Mouse (Mus musculus) duodenum, adult 2 months (tissue): Measurements from ENCODE around the gene Ttn. TPM values are rescaled to one million over a fixed set of nuclear protein-coding genes. Genes with fewer than 3 reads are reported as not detected.

Source experiments
- polyA plus RNA-seq: library from polyadenylated mRNA; depleted of rRNA; stranded (reverse); fragments of >200 nt; gene quantifications from 2 replicates; pipeline ENCODE4 v1.2.3, GENCODE M21; 2012; ENCODE audit warnings: low replicate concordance; rRNA removed

The Ttn gene
- not detected in 2 replicates for polyA plus RNA-seq

DNA sequence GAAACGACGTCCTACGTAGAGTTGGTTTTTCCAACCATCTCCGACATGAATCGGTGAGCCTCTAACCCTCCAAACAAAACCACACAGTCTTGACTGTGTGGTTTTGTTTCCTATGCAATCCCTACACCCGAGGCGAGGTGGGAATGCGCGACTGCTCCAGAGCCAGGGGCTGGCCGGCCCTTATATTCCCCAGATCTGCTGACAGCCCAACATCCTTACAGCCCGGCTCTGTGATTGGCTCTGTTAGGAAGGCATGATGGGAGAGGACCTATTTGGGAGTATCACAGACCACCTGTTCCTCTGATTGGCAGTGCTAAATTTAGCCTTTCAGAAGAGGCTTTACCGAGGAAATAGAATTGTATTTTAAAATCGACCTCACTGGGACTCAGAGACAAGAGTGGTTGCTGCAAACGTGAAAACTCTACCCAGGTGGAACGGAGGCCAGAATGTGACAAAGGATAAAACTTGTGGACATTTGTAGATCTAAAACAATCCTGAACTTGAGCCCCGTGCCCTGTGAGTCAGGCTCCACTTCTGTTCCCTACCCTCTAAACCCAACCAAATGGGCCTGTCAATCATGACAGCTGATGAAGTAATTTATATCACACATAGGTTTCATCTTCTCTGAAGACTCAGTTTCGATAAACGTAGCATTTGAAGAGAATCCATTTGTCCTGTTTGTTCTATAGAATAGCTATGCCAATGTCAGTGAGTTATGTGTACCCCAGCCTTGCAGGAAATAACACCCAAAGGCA, at the start of gene Ttn:
Gene Ttn, minus strand, starts transcription at position 157 of the 755 bp plus-strand sequence.

DNA sequence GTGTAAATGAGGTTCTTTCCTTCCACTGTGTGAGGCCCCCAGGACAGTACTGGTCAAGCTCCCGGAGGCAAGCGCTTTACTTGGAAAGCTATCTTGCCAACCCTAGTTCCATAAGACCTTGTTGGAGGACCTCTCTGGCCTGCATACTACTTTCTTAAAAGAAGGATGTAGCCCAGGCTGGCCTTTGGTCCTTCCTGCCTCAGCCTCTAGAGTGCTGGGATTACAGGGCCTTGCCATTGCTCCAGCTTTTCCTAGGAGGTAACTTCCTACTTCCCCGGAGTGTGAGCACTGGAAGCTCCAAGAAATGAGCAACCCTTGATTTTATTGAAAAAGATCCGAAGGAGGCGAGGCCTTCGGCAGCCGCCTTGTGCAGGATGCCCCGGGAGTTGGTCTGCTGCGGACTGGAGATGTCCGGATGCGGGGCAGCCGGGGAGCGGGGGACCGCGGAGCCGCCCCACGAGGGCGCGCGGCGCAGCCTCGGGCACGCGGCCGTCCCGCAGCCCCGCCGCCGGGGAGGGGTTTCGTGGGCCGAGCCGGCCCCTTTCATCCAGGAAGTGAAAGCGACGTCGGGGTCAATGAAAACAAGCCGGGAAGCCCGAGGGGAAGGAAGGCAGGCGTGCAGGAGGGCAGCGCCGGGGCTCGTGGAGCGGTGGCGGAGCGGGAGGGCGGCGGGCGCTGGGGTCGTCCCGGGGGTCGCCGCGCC, 307.5 kb downstream of the Ttn start, which contains the start of gene Plekha3:
Gene Plekha3, plus strand, starts transcription at position 557 of the 703 bp plus-strand sequence.

DNA sequence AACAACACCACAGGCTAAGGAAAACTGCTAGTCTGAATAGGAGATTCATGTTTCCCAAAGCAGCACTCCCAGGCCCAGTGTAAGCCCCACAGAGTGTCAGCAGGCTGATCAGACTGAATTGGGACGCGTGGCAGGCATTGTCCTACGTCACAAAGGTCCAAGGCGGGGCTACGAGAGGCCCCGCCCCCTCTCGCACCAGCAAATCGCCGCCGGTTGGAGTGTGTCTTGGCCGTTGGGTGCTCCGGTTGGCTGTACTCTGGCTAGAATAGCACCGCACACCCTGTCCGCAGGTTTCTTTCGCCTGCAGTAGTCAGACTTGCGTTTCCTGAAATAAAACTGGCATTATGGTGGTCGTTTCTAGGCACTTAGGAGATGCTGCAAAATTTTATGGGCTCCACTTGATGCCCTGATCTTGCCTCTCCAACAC, 309.4 kb downstream of the Ttn start, which contains the start of gene Fkbp7:
Gene Fkbp7, minus strand, starts transcription at position 151 of the 427 bp plus-strand sequence.

Other genes starting within 250 kb of the Ttn start
- 0.62 and 1.5 TPM in 2 replicates for gene Ccdc141, start 188.1 kb upstream of the Ttn start, polyA plus RNA-seq